Mouse (Mus musculus) spleen, postnatal 14 days (tissue): ENCODE results near the gene Olfr834.

Source experiments
- DNase-seq, 2 experiments: peaks; one replicate each; pipeline ENCODE4 v3.0.0; 2021 to 2022; ENCODE audit warnings: low spot score in 2 of 2

Gene Olfr834

GRCm38 (mm10) chr9:18987690-18988089, at the start of gene Olfr834:
Olfr834 (plus strand) TSS chr9:18987990.
- no peak for DNase-seq

GRCm38 (mm10) chr9:18962021-18962420, 25.8 kb upstream of the Olfr834 start:
- DNase-seq: no peak

GRCm38 (mm10) chr9:19032435-19032834, 44.6 kb downstream of the Olfr834 start, which contains the start of gene Olfr835:
Olfr835 (plus strand) TSS chr9:19032735.
- DNase-seq: no peak
